Mouse (Mus musculus): ENCODE data around the gene Bcl9.

DNA sequence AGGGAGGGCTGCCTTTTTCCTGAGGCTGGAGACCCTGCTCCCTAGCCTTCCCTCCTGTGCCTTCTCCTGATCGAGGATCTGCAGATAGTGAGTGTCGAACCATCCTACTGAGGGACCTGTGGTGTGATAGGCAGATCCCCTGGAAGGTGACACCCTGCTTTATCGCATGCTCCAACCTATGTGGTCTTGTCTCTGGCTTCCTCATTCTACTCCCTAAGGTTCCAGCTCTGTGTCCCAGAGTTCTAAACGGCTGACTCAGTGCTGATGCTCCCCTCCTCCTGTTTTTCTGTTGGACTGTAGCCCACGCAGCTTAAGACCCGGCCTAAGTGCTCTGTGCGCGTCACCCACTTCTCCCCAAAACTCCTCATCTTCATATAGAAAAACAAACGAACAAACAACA, 65.9 kb downstream of the Bcl9 start:
- TF ChIP-seq POLR2A (IDR thresholded peaks at IDR 0.05; ENCODE audit: borderline replicate concordance, control insufficient read depth, low read depth, low read length) (no peak), CTCF (IDR thresholded peaks at IDR 0.05; ENCODE audit: control insufficient read depth, insufficient read depth, low read length) (no peak)

All from bone marrow, adult 2 months (tissue).